Mouse (Mus musculus): ENCODE results near the gene 4930562C15Rik.
A peak's percentile ranks its signal among the peaks of the same experiment; 100 is the strongest.

Gene 4930562C15Rik

DNA sequence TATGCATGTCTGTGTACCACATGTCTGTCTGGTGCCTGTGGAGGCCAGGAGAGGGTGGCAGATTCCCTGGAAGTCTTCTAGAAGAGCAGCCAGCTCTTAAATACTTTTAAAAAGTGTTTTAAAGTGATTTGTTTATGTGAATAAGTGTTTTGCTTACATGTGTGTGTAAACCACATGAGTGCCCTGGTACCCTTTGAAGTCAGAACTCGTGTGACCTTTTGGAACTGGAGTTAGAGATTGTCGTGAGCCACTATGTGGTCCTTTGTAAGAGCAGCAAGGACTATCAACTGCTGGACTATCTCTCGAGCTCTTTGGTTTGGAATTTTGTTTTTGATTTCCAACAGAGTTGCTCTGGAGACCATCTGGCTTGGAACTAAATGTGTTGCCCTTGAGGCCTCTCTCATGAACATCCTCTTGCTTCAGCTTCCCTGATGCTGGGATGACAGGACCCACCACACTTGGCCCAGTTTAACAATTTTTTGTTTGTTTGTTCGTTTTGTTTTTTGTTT, 55.0 kb downstream of the 4930562C15Rik start:
- DNase-seq (ENCODE audit: low read depth, low spot score), result no peak

DNA sequence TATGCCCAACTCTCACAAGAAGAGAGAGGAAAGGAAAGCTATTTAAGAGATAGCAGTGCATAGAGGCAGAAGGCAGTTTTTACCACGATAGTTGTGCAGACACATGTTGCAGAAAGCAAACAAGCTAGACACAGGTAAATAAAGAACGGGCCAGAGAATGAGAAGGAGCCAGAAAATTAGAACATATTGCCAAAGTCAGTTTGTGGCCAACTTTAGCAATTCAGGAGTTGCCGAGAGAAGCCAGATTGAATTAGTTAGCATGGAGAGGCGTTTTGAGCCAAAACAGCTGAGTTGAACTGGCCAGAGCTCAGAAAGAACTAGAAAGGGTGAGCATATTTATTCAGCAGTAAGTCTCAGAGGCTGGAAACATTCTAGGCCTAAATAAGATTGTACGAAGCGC, 57.0 kb downstream of the 4930562C15Rik start:
- no peak for DNase-seq (ENCODE audit: low read depth, low spot score)

DNA sequence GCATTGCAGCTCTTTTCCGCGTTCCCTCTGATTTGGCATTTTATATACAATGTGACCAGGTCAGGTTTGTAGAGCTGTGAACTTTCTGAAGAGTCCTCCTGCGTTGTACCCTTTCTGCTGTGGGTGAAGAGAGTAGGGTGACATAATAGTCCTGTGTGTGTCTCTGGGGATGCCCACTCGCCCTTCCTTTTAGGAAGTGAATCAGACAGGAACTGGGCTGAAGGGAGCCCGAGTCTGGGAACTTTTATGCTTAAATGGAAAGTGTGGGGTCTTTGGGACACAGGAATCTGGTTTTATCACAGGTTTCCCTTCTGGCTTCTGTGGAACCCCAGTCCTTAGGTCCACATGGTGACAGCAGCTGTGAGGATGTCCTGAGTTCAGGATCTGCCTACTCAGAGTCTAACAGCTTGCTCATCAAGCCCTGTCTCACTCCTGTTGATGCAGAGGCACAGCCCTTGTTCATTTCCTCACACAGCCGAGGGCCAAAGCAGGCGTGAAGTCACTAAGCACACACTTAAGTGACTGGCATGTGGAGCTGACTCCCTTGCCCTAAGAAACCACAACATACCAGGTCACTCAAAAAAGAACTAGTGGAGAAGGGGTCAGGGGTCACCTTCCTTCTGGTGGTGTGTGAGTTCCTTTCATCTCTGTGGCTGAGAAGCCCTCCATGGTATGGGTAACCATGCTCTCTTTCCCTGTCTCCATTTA, 59.1 kb downstream of the 4930562C15Rik start:
- DNase-seq (ENCODE audit: low read depth, low spot score), result no peak

DNA sequence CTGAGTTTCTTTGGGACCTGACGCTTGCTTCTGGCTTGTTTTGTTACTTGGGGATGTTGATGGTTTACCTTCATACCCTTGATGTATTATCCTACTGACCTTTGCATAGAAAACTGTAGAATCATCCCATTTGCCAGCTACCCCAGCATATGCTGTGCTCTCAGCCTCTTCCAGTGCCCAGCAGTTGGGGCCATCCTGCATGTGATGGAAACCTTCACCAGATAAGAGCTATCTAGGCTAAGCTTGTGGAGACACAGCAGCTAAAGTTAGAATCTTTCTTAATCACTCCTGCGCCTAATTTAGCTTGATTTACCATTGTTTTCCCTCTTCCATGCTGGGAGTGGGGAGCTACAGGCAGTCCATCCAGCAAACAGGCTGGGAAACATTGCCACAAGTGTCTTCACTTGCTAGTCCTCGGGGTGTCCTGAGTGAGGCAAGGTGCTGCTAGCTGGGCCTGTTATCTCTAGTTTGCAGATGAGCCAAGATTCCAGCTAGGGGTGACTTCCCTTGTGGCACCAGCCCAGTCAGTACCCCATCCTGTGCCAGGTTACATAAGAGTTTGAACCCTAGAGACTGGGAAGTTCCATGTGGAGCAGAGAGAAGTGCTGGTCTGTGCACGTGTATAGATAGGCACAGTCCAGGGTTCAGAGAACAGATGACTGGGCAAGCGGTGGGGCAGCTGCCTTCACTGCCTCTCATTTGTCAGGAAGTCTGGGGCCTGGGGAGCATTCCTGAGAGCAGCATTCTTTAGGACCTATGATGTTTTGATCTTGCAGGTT, 61.2 kb downstream of the 4930562C15Rik start:
- no peak for DNase-seq (ENCODE audit: low read depth, low spot score)

GRCm38 (mm10) chr16:4897146-4897730, 62.0 kb downstream of the 4930562C15Rik start:
- no peak for DNase-seq (ENCODE audit: low read depth, low spot score)

- no peak for DNase-seq (ENCODE audit: low read depth, low spot score)
These were observed 63.7 kb downstream of the 4930562C15Rik start for GRCm38 (mm10) chr16:4898881-4899280.

- DNase-seq (ENCODE audit: low read depth, low spot score), result no peak
These were observed 64.5 kb downstream of the 4930562C15Rik start for GRCm38 (mm10) chr16:4899711-4900110.

DNA sequence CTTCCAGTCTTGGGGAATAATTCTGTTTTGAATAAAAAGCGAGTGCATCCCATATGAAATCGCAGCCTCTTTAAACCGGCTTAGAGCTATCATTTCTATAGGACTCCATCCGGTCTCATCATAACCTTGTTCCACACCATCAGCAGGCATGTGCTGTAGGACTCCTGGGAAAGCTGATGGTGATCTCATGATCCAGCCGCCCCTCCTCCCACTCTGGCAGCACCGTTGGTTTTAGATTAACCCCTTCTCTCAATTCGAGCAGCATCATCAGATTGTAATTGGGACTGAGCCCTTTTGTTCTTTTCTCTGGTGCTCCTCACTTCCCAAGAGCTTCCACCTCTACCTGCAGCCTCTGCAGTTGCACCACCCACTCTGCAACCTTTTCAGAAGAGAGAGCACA, 66.0 kb downstream of the 4930562C15Rik start:
- no peak for DNase-seq (ENCODE audit: low read depth, low spot score)

DNA sequence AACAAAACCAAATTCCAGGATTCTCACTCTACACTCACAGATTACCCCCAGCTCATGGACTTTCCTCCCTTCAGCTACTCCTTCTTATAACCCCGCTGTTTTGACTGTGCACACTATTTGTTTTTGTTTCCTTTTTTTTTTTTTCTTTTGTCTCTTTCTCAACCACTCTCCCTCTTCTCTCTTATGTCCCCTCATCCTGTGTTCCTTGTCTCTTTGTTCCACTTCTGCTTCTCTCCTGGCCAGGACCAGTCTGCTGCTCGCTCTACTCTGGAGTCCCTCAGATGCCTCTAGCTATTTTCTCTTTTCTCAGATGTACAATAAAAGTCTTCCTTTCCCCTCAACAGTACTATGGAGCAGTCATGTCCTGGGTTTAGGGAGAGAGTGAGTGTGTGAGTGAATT, 67.2 kb downstream of the 4930562C15Rik start:
- DNase-seq (ENCODE audit: low read depth, low spot score), result no peak

DNA sequence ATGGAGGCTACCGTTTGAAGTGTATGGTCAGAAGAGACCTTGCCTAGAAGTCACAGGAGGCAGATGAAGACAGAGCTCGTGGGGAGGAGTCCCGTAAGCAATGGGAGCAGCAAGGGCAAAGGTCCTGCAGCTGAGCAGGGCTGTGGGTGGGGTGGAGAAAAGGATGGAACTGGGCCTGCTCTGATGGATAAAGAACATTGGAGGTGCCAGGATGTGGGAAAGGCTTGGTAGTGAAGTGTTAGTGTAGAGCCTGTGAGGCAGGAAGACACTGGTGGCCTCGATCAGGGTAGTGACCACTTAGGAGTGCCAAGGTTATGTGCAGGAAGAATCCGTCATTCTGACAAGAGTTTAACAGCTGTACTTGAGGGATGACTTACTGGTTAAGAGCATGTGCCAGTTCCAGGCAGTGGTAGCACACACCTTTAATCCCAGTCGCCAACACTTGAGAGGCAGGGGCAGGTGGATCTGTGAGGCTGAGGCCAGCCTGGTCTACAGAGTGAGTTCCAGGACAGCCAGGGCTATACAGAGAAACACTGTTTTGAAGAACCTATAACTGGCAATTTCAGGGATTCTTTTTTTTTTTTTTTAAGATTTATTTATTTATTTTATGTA, 68.4 kb downstream of the 4930562C15Rik start:
- no peak for DNase-seq (ENCODE audit: low read depth, low spot score)

DNA sequence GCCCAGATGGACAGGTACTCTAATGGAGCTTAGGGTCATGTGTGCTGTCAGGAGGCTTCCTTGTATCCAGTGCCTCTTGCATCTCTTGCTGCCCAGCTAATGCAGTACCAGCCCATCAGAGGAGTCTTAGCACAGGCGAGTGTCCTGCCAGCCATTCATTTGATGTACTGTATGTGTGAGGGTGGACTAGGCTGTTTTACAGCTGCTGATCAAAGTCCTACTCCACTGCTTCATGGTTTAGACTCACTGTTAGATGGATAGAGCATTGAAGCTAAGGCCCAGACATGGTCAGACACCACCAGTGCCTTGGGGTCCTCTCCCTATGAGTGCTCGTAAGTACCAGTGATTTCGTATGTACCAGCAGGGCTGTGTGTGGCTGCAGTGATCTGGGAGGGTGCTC, 69.7 kb downstream of the 4930562C15Rik start:
- DNase-seq (ENCODE audit: low read depth, low spot score), result no peak

- DNase-seq (ENCODE audit: low read depth, low spot score), result no peak
These were observed 70.4 kb downstream of the 4930562C15Rik start for GRCm38 (mm10) chr16:4905591-4905990.

- DNase-seq (ENCODE audit: low read depth, low spot score), result no peak
These were observed 71.3 kb downstream of the 4930562C15Rik start for GRCm38 (mm10) chr16:4906559-4906958.

DNA sequence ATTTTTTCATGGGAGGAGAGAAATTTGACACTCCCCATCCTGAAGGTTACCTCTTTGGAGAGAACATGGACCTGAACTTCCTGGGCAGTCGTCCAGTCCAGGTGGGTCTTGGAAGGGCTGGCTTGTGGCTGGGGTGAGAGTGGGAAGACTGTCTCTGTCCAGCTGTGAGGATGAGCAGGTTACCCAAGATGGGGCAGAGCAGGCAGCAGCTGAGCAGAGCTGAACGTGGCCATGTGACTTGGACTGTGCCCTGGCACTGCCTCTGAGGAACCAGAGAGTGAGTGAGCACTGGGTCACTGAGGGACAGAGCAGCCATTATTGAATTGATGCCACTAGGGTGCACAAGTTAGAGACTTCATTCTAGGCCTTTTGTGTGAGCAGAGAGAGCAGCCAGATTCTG, 72.2 kb downstream of the 4930562C15Rik start:
- no peak for DNase-seq (ENCODE audit: low read depth, low spot score)

DNA sequence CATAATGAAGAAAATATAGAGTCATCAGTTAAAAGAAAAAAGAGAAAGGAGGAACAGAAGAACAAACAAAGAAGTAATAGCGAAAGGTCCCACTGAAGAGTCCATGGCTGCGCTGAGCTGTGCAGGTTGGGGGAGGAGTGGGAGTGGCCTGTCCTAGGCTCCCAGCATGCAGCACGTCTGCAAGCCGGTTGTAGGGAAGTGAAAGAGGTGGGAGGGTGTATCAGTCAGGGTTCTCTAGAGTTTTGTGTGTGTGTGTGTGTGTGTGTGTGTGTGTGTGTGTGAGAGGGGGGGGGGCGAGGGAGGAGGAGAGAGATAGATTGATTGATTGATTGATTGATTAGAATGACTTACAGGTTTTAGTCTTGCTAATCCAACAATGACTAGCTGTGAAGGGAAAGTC, 72.8 kb downstream of the 4930562C15Rik start:
- DNase-seq (ENCODE audit: low read depth, low spot score), result no peak

DNA sequence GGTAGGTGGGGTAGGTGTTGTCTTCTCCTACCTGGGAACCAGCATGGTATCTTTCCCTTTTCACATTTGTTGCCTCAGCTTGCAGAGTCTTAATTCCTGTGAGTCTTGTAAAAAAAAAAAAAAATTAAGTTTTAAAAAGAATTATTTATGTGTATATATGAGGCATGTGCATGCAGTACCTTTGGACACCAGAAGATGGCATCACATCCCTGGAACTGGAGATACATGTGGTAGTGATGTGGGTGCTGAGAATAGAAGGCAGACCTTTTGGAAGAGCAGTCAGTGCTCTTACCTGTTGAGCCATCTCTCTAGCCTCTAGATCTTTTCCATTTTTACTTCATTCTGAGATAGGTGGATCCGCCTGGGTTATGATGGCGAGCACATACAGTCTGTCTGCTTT, 74.5 kb downstream of the 4930562C15Rik start:
- DNase-seq (ENCODE audit: low read depth, low spot score), result peak; percentile 26

- DNase-seq (ENCODE audit: low read depth, low spot score), result no peak
These were observed 75.5 kb downstream of the 4930562C15Rik start for GRCm38 (mm10) chr16:4910758-4911157.

GRCm38 (mm10) chr16:4912074-4912648, 76.9 kb downstream of the 4930562C15Rik start:
- no peak for DNase-seq (ENCODE audit: low read depth, low spot score)

DNA sequence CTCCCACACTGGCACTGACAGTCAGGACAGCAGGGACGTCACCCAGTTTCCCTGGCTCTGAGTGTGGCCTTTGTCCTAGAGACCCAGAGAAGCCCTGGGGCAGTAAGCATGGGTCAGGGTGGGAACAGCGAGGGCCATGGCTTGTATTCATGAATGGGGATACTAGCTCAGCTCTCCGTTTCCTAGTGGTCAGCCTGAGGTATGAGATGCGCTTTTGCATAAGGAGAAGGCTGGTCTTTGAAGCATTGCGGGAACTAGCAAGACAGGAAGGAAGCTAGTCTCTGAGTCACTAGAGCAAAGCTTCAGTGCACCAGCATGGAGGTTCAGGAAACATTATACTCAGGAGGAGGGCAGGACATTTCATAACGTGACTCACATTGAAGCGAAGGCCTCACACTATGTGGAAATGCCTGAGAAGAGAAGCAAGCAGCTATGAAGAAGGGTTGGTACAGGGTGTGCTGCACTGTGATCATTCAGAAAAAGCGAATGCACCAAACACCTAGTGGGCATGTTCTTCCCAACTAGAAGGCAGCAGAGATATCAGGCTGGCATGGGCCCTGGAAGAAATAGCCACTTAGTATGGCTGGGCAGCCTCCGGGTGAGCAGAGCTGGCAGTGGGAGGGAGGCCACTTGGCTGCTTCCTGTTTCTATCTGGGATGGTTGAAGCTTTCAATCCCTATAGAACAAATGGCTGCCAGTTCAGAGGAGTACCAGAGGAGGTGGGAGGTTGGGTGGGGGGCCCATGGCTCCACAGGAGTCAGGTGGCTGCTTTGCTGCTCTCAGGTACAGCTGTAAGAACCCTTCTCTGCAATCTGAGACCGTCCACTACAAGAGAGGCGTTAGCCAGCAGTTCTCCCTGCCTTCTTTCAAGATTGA, 77.9 kb downstream of the 4930562C15Rik start:
- DNase-seq (ENCODE audit: low read depth, low spot score), result no peak

GRCm38 (mm10) chr16:4913783-4914735, 78.8 kb downstream of the 4930562C15Rik start:
- peak; percentile 85 for DNase-seq (ENCODE audit: low read depth, low spot score)
